ENCODE assay signal across 9 mouse cellular contexts in genomic region chr4:119234348-119234747, GRCm38 (mm10). TPM values are rescaled to one million over a fixed set of nuclear protein-coding genes. Genes with fewer than 3 reads are reported as not detected.
A peak's percentile ranks its signal among the peaks of the same experiment; 100 is the strongest.
DNase-seq lines count a peak whose midpoint lies in the region; ATAC-seq and TF ChIP-seq lines count a peak whose summit lies in the region.
"Had no signal": no experiment of that assay in that cellular context is flagged by ENCODE, and none has a peak within 500 bp of the region (broad histone marks: within the 10 kb centered on the region; RNA-seq: fewer than 3 reads in every experiment).

No protein-coding gene starts in this region.

- no peak overlapping the region for H3K9ac ChIP-seq in forebrain, embryonic 13.5 days
- H3K9ac ChIP-seq in limb, embryonic 11.5 days (ENCODE audit: low read length) = no peak overlapping the region
- peak overlapping the region; percentile 82; the same call in 1 of the 2 replicates for H3K9ac ChIP-seq in neural tube, embryonic 13.5 days

- no peak for DNase-seq in layer of hippocampus, adult 2 months (ENCODE audit: low spot score in 2 of 2)
- DNase-seq in layer of hippocampus, adult 9-11 months = no peak
- no peak for DNase-seq in limb, embryonic 11.5 days (ENCODE audit: low spot score)
- no peak for DNase-seq in frontal cortex, postnatal 36 days (ENCODE audit: low spot score in 2 of 2)
- DNase-seq in cerebellum, postnatal 4 days (ENCODE audit: low spot score in 2 of 2) = no peak
- no peak for DNase-seq in layer of hippocampus, postnatal 10 days (ENCODE audit: low spot score in 2 of 2)
- DNase-seq: cerebellum, adult 11 months had no signal

- H3K27me3 ChIP-seq in forebrain, embryonic 13.5 days = no peaks in the 10 kb centered on the region
- no peaks in the 10 kb centered on the region for H3K27me3 ChIP-seq in limb, embryonic 11.5 days (ENCODE audit: control insufficient read depth, insufficient read depth, low read length)
- no peaks in the 10 kb centered on the region for H3K27me3 ChIP-seq in neural tube, embryonic 13.5 days

- H3K36me3 ChIP-seq in forebrain, embryonic 13.5 days (ENCODE audit: poor library complexity, severe bottlenecking) = peaks cover 13% of the 10 kb centered on the region; the same call in 1 of the 2 replicates
- H3K36me3 ChIP-seq in limb, embryonic 11.5 days (ENCODE audit: control insufficient read depth, insufficient read depth, low read length) = no peaks in the 10 kb centered on the region
- peaks cover 14% of the 10 kb centered on the region; the same call in 1 of the 2 replicates for H3K36me3 ChIP-seq in neural tube, embryonic 13.5 days

- H3K27ac ChIP-seq in layer of hippocampus, adult 2 months = no peak overlapping the region
- no peak overlapping the region for H3K27ac ChIP-seq in forebrain, embryonic 13.5 days
- H3K27ac ChIP-seq in limb, embryonic 11.5 days (replicated peaks; ENCODE audit: low read depth, low read length) = no peak overlapping the region
- H3K27ac ChIP-seq in neural tube, embryonic 13.5 days (replicated peaks) = no peak overlapping the region

- H3K4me1 ChIP-seq in forebrain, embryonic 13.5 days = peaks cover 29% of the 10 kb centered on the region
- no peaks in the 10 kb centered on the region for H3K4me1 ChIP-seq in limb, embryonic 11.5 days (ENCODE audit: control insufficient read depth, insufficient read depth, low read length)
- peaks cover 25% of the 10 kb centered on the region for H3K4me1 ChIP-seq in neural tube, embryonic 13.5 days (replicated peaks)

- H3K4me3 ChIP-seq in layer of hippocampus, adult 2 months = peak overlapping the region; percentile 77
- peak overlapping the region; percentile 88; the same call in 1 of the 2 replicates for H3K4me3 ChIP-seq in forebrain, embryonic 13.5 days
- H3K4me3 ChIP-seq in limb, embryonic 11.5 days (ENCODE audit: low read depth, low read length) = no peak overlapping the region
- peak overlapping the region; percentile 88 for H3K4me3 ChIP-seq in neural tube, embryonic 13.5 days

- no peak for TF ChIP-seq CTCF in layer of hippocampus, adult 2 months (conservative IDR thresholded peaks at IDR 0.05)

- peak overlapping the region; percentile 92 for H3K4me2 ChIP-seq in forebrain, embryonic 13.5 days
- H3K4me2 ChIP-seq in limb, embryonic 11.5 days (ENCODE audit: low read depth, severe bottlenecking) = peak overlapping the region; percentile 88; the same call in 1 of the 2 replicates
- peak overlapping the region; percentile 81 for H3K4me2 ChIP-seq in neural tube, embryonic 13.5 days

- no peak for ATAC-seq in forebrain, embryonic 13.5 days
- no peak for ATAC-seq in limb, embryonic 11.5 days (ENCODE audit: insufficient number of reproducible peaks, low FRiP score, low TSS enrichment, low read depth)
- ATAC-seq in neural tube, embryonic 13.5 days (ENCODE audit: low read depth) = no peak

- no peaks in the 10 kb centered on the region for H3K9me3 ChIP-seq in forebrain, embryonic 13.5 days (replicated peaks)
- H3K9me3 ChIP-seq in limb, embryonic 11.5 days (ENCODE audit: control insufficient read depth, low read length) = no peaks in the 10 kb centered on the region
- no peaks in the 10 kb centered on the region for H3K9me3 ChIP-seq in neural tube, embryonic 13.5 days

- 92% methylated on average over 3 of the region's 3 CpGs for WGBS in forebrain, embryonic 13.5 days
- WGBS in limb, embryonic 11.5 days = 90% methylated on average over 3 of the region's 3 CpGs
- 74% methylated on average over 3 of the region's 3 CpGs for WGBS in neural tube, embryonic 13.5 days

RNA-seq across cellular contexts. Expression of gene P3h1, which starts 1.6 kb away (rescaled TPM):
- total RNA-seq in layer of hippocampus, adult 2 months (2021) = 1 to 10 TPM; 9.6 to 9.9 TPM
- 7.6 and 8.1 TPM in 2 replicates for polyA plus RNA-seq in forebrain, embryonic 13.5 days (2015; fragmentation: Nextera tagmentation; extraction: Ambion mirVana)
- polyA plus RNA-seq in limb, embryonic 11.5 days (2014; fragmentation: Nextera tagmentation; extraction: Ambion mirVana) = 21.9 and 24.1 TPM in 2 replicates
- polyA plus RNA-seq in neural tube, embryonic 13.5 days (2015; fragmentation: Nextera tagmentation; extraction: Ambion mirVana) = 14.8 TPM in 2 replicates
- total RNA-seq in layer of hippocampus, postnatal 10 days (2021) = 10 to 100 TPM in 1 of 2 experiments, 1 to 10 TPM in 1; 10.0 to 10.3 TPM

RNA-seq across cellular contexts. Expression of gene AU022252, which starts 1.8 kb away (rescaled TPM):
- 10 to 100 TPM; 30.5 to 31.9 TPM for total RNA-seq in layer of hippocampus, adult 2 months (2021)
- 28.0 and 30.9 TPM in 2 replicates for polyA plus RNA-seq in forebrain, embryonic 13.5 days (2015; fragmentation: Nextera tagmentation; extraction: Ambion mirVana)
- polyA plus RNA-seq in limb, embryonic 11.5 days (2014; fragmentation: Nextera tagmentation; extraction: Ambion mirVana) = 37.0 and 44.7 TPM in 2 replicates
- 35.4 and 37.4 TPM in 2 replicates for polyA plus RNA-seq in neural tube, embryonic 13.5 days (2015; fragmentation: Nextera tagmentation; extraction: Ambion mirVana)
- 10 to 100 TPM; 32.0 to 39.1 TPM for total RNA-seq in layer of hippocampus, postnatal 10 days (2021)

RNA-seq across cellular contexts. Expression of gene Tmem269, which starts 16.3 kb away (rescaled TPM):
- total RNA-seq in layer of hippocampus, adult 2 months (2021) = under 1 TPM; 0.77 to 0.93 TPM
- polyA plus RNA-seq in forebrain, embryonic 13.5 days (2015; fragmentation: Nextera tagmentation; extraction: Ambion mirVana) = not detected in 2 replicates
- polyA plus RNA-seq in limb, embryonic 11.5 days (2014; fragmentation: Nextera tagmentation; extraction: Ambion mirVana) = not detected in 2 replicates
- 0.45 TPM in 1 of 2 replicates, not detected in the other for polyA plus RNA-seq in neural tube, embryonic 13.5 days (2015; fragmentation: Nextera tagmentation; extraction: Ambion mirVana)
- total RNA-seq in layer of hippocampus, postnatal 10 days (2021) = not detected

RNA-seq across cellular contexts. Expression of gene Cldn19, which starts 20.9 kb away (rescaled TPM):
- under 1 TPM; 0.37 to 0.69 TPM for total RNA-seq in layer of hippocampus, adult 2 months (2021)
- 0.18 TPM in 2 replicates for polyA plus RNA-seq in forebrain, embryonic 13.5 days (2015; fragmentation: Nextera tagmentation; extraction: Ambion mirVana)
- 0.05 TPM in 1 of 2 replicates, not detected in the other for polyA plus RNA-seq in limb, embryonic 11.5 days (2014; fragmentation: Nextera tagmentation; extraction: Ambion mirVana)
- polyA plus RNA-seq in neural tube, embryonic 13.5 days (2015; fragmentation: Nextera tagmentation; extraction: Ambion mirVana) = 0.45 and 0.63 TPM in 2 replicates
- 1 to 10 TPM in 1 of 2 experiments, under 1 TPM in 1; 0.41 to 1.1 TPM for total RNA-seq in layer of hippocampus, postnatal 10 days (2021)

RNA-seq across cellular contexts. Expression of gene Svbp, which starts 39.2 kb away (rescaled TPM):
- total RNA-seq in layer of hippocampus, adult 2 months (2021) = 10 to 100 TPM; 13.9 to 16.6 TPM
- polyA plus RNA-seq in forebrain, embryonic 13.5 days (2015; fragmentation: Nextera tagmentation; extraction: Ambion mirVana) = 212 and 215 TPM in 2 replicates
- polyA plus RNA-seq in limb, embryonic 11.5 days (2014; fragmentation: Nextera tagmentation; extraction: Ambion mirVana) = 150 and 164 TPM in 2 replicates
- 239 and 246 TPM in 2 replicates for polyA plus RNA-seq in neural tube, embryonic 13.5 days (2015; fragmentation: Nextera tagmentation; extraction: Ambion mirVana)
- total RNA-seq in layer of hippocampus, postnatal 10 days (2021) = 10 to 100 TPM; 33.6 to 36.7 TPM
